Mouse (Mus musculus) myocyte (in vitro differentiated cells): ENCODE data around the gene Olfr273. TPM values are rescaled to one million over a fixed set of nuclear protein-coding genes. Genes with fewer than 3 reads are reported as not detected.

Source experiments
- H3K27me3 ChIP-seq: one replicate; pipeline ENCODE4 v1.6.1; 2011; ENCODE audit not compliant: control insufficient read depth, insufficient read depth, insufficient read length
- H3K36me3 ChIP-seq: one replicate; pipeline ENCODE4 v1.6.1; 2011; ENCODE audit not compliant: control insufficient read depth, insufficient read depth
- H3K4me2 ChIP-seq: one replicate; pipeline ENCODE4 v1.6.1; 2011; ENCODE audit warnings: low read depth, control low read depth
- H3K4me3 ChIP-seq: one replicate; pipeline ENCODE4 v1.5.1; 2011; ENCODE audit warnings: mild to moderate bottlenecking, control low read depth, moderate library complexity
- H3K79me2 ChIP-seq: one replicate; pipeline ENCODE4 v1.6.1; 2011; ENCODE audit not compliant: control insufficient read depth, insufficient read depth
- H3ac ChIP-seq: one replicate; pipeline ENCODE4 v1.6.1; 2011; ENCODE audit not compliant: control insufficient read depth, insufficient read length
- CEBPB ChIP-seq: IDR thresholded peaks from 2 replicates; pipeline ENCODE4 v1.6.1; 2011; ENCODE audit warnings: mild to moderate bottlenecking, moderate library complexity; ENCODE audit not compliant: poor library complexity, insufficient read depth, severe bottlenecking
- E2F4 ChIP-seq: IDR thresholded peaks from one replicate; pipeline ENCODE4 v1.6.1; 2011; ENCODE audit warnings: mild to moderate bottlenecking, control low read depth, moderate library complexity; ENCODE audit not compliant: insufficient read depth
- MAX ChIP-seq: IDR thresholded peaks from one replicate; pipeline ENCODE4 v1.6.1; 2011; ENCODE audit warnings: low read depth, mild to moderate bottlenecking, control low read depth
- MYOD1 ChIP-seq, 3 experiments: IDR thresholded peaks; one replicate each; pipeline ENCODE4 v1.6.1; 2011; ENCODE audit warnings: control low read depth in 2 of 3, low read depth in 2 of 3, mild to moderate bottlenecking in 2 of 3, moderate library complexity in 1 of 3; ENCODE audit not compliant: insufficient read length in 2 of 3, control insufficient read depth in 1 of 3
- MYOG ChIP-seq, 3 experiments: IDR thresholded peaks; one replicate each; pipeline ENCODE4 v1.6.1; 2011; ENCODE audit warnings: control low read depth in 2 of 3, low read depth in 2 of 3, mild to moderate bottlenecking in 2 of 3; ENCODE audit not compliant: insufficient read length in 2 of 3, control insufficient read depth in 1 of 3, insufficient read depth in 1 of 3
- POLR2A ChIP-seq: IDR thresholded peaks from one replicate; pipeline ENCODE4 v1.6.1; 2011; ENCODE audit warnings: low read depth, mild to moderate bottlenecking, control low read depth, moderate library complexity; ENCODE audit not compliant: insufficient read length
- POLR2AphosphoS2 ChIP-seq: IDR thresholded peaks from one replicate; pipeline ENCODE4 v1.6.1; 2011; ENCODE audit warnings: low read depth, control low read depth; ENCODE audit not compliant: insufficient read length
- REST ChIP-seq: IDR thresholded peaks from one replicate; pipeline ENCODE4 v1.6.1; 2011; ENCODE audit warnings: mild to moderate bottlenecking, control low read depth, moderate library complexity; ENCODE audit not compliant: insufficient read depth, insufficient read length
- SRF ChIP-seq: IDR thresholded peaks from one replicate; pipeline ENCODE4 v1.6.1; 2011; ENCODE audit warnings: low read depth; ENCODE audit not compliant: control insufficient read depth, insufficient read length
- TCF12 ChIP-seq: IDR thresholded peaks from one replicate; pipeline ENCODE4 v1.6.1; 2011; ENCODE audit warnings: mild to moderate bottlenecking, control low read depth; ENCODE audit not compliant: poor library complexity, insufficient read depth, severe bottlenecking
- TCF3 ChIP-seq: IDR thresholded peaks from one replicate; pipeline ENCODE4 v1.6.1; 2011; ENCODE audit warnings: low read depth, control low read depth; ENCODE audit not compliant: insufficient read length
- USF1 ChIP-seq: IDR thresholded peaks from one replicate; pipeline ENCODE4 v1.6.1; 2011; ENCODE audit warnings: low read depth, mild to moderate bottlenecking, control low read depth, moderate library complexity
- polyA plus RNA-seq: library from polyadenylated mRNA; unstranded; fragments of >200 nt; fragmentation: generic; extraction: Trizol; gene quantifications from one replicate; pipeline ENCODE4 v1.2.1, GENCODE M21; 2012; ENCODE audit warnings: missing spikeins

Gene Olfr273
- polyA plus RNA-seq, 1 experiment = not detected

- Histone ChIP-seq H3K79me2 (no peaks in the 10 kb centered on the region), H3K27me3 (no peaks in the 10 kb centered on the region), H3ac (no peak within 1 kb of the TSS), H3K4me3 (no peak within 1 kb of the TSS), H3K4me2 (no peak within 1 kb of the TSS), H3K36me3 (no peaks in the 10 kb centered on the region)
- no peak for TF ChIP-seq MYOD1 (IDR thresholded peaks at IDR 0.05; ENCODE audit: control insufficient read depth in 1 of 3, insufficient read length in 2 of 3, low read depth in 2 of 3)
- no peak for TF ChIP-seq MYOG (IDR thresholded peaks at IDR 0.05; ENCODE audit: control insufficient read depth in 1 of 3, insufficient read depth in 1 of 3, insufficient read length in 2 of 3, low read depth in 2 of 3)
- TF ChIP-seq TCF3 = no peak
- no peak for TF ChIP-seq SRF
- no peak for TF ChIP-seq USF1
- TF ChIP-seq POLR2AphosphoS2 = no peak
- no peak for TF ChIP-seq MAX
- no peak for TF ChIP-seq POLR2A
- TF ChIP-seq E2F4 = no peak
These were observed 44.7 kb downstream of the Olfr273 start, which contains the start of gene Olfr275 for GRCm38 (mm10) chr4:52814304-52814703. Gene Olfr275 (plus strand): TSS chr4:52814604.

- H3K36me3 ChIP-seq = no peaks in the 10 kb centered on the region
- no peak for TF ChIP-seq SRF
- no peak for TF ChIP-seq TCF3
- TF ChIP-seq REST = no peak
- TF ChIP-seq MYOG (IDR thresholded peaks at IDR 0.05; ENCODE audit: control insufficient read depth in 1 of 3, insufficient read depth in 1 of 3, insufficient read length in 2 of 3, low read depth in 2 of 3) = no peak
- TF ChIP-seq POLR2A = no peak
- no peak for TF ChIP-seq MAX
- TF ChIP-seq TCF12 = no peak
- TF ChIP-seq CEBPB = no peak
- no peak for TF ChIP-seq MYOD1 (IDR thresholded peaks at IDR 0.05; ENCODE audit: control insufficient read depth in 1 of 3, insufficient read length in 2 of 3, low read depth in 2 of 3)
- TF ChIP-seq USF1 = no peak
- no peak for TF ChIP-seq POLR2AphosphoS2
- no peak for TF ChIP-seq E2F4
- no peaks in the 10 kb centered on the region for H3K79me2 ChIP-seq
- H3K4me2 ChIP-seq = no peak overlapping the region
- no peak overlapping the region for H3ac ChIP-seq
- no peak overlapping the region for H3K4me3 ChIP-seq
- no peaks in the 10 kb centered on the region for H3K27me3 ChIP-seq
These were observed 47.2 kb downstream of the Olfr273 start for GRCm38 (mm10) chr4:52811871-52812270.

Other genes with a start within 250 kb of the Olfr273 start
- not detected for gene Olfr275, start 44.6 kb downstream of the Olfr273 start, polyA plus RNA-seq
- not detected for gene Olfr272, start 59.9 kb upstream of the Olfr273 start, polyA plus RNA-seq
- not detected for gene Olfr270, start 105.3 kb upstream of the Olfr273 start, polyA plus RNA-seq
- not detected for gene Nipsnap3a, start 130.0 kb upstream of the Olfr273 start, polyA plus RNA-seq
- 15.9 TPM for gene Nipsnap3b, start 152.6 kb upstream of the Olfr273 start, polyA plus RNA-seq